Mouse (Mus musculus): ENCODE measurements around the gene Exph5.

Gene Exph5

GRCm38 (mm10) chr9:53404050-53404752, 102.7 kb downstream of the Exph5 start:
- no peak for DNase-seq (ENCODE audit: extremely low spot score, low read depth, low spot score)

DNA sequence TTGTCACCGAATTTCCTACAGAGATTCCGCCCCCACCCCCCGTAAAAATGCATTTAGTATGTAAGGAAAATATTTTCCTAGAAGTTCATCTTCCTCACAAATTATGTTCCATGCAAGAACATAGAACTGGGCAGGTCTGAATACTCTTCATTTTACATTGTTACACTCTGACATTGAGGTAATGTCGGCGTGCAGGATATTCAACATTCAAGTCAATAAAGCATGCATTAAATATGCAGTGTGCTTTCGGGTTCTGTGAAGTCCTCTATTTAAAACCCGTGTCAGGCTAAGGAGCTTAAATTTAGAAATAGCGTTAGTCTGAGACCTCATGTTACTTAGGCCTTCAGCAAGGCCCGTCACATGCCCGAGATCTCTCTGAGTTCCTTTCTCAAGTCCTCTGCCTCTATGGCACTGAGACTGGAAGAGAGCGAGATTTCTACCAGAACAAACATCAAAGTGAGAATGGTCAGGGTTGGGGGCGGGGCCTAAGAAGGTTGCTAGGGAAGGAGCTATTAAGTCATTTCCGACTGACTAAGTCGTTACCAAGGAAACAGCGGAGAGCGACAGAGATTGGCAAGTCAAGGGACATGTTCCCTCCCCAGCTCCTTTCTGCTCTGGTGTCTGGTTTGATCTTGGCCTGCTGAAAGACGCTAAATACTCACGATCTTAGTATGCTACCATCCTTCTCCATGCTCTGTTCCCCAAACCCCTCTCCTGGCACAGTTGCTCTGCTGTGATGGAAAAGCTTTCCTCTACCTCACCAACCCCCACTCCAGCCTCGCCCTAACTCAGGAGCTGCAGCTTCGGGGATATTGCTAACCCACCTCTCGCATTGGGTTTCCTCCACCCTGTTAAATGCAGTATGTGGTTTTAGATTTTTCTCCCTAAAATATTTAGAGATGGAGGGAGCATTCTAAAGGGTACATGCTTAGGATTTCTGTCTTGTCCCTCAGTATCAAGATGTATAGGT, 103.6 kb downstream of the Exph5 start:
- peak; percentile 79 for DNase-seq (ENCODE audit: extremely low spot score, low read depth, low spot score)

- DNase-seq (ENCODE audit: extremely low spot score, low read depth, low spot score) = no peak
Observed at GRCm38 (mm10) chr9:53408548-53408947, 107.1 kb downstream of the Exph5 start.

DNA sequence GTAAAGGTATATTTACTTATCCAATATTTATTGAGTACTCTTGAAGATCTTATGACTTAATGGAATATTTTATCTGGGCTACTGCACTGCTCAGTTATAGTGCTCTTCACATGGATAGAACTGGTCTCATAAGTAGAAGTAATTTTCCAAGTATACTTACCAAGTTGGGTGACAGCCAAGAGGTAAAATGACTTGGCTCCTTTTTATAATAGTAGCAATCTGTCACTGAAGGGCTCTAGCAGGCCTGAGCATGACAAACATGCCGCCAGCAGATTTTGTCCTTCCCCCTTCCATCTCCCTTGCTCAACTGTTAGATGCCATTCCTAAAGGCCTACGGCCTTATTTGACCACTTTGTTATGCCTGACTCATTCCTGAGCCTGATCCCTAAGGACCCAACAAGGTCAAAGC, 107.5 kb downstream of the Exph5 start:
- no peak for DNase-seq (ENCODE audit: extremely low spot score, low read depth, low spot score)

DNA sequence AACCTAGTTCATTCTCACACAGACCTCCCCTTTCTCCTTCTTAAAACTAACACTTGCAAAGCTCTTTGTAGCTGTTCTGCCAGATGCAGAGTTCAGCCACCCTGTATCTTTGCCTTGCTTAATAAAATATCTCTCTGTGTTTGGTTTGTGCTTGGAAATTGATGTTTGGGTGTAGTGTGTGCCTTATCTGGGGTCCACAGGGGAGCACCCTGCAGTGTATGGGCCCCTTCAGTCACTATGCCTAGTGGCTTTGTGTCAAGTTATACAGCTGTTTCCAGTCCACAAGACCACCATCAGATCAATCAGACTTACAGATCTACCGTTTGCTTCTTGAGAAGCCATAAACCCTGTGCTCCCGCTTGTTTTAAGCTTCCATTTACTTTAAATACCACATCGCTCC, 108.0 kb downstream of the Exph5 start:
- DNase-seq (ENCODE audit: extremely low spot score, low read depth, low spot score) = no peak

GRCm38 (mm10) chr9:53422133-53422896, 120.8 kb downstream of the Exph5 start:
- DNase-seq (ENCODE audit: extremely low spot score, low read depth, low spot score) = no peak

- DNase-seq (ENCODE audit: extremely low spot score, low read depth, low spot score) = no peak
Observed at GRCm38 (mm10) chr9:53426726-53427125, 125.3 kb downstream of the Exph5 start.
